ENCODE assay signal across 26 mouse cellular contexts in genomic region chr13:92806785-92807184, GRCm38 (mm10). TPM values are rescaled to one million over a fixed set of nuclear protein-coding genes. Genes with fewer than 3 reads are reported as not detected.
"Had no signal": no experiment of that assay in that cellular context is flagged by ENCODE, and none has a peak within 500 bp of the region (broad histone marks: within the 10 kb centered on the region; RNA-seq: fewer than 3 reads in every experiment).

No protein-coding gene starts in this region.

- H3K9ac ChIP-seq: embryonic facial prominence, embryonic 12.5 days; embryonic facial prominence, embryonic 13.5 days; embryonic facial prominence, embryonic 15.5 days; forebrain, embryonic 12.5 days; forebrain, embryonic 13.5 days; forebrain, embryonic 15.5 days; forebrain, postnatal 0 days had no signal

- H3K4me1 ChIP-seq: embryonic facial prominence, embryonic 10.5 days; embryonic facial prominence, embryonic 12.5 days; embryonic facial prominence, embryonic 15.5 days; forebrain, embryonic 13.5 days; forebrain, embryonic 15.5 days had no signal

- H3K36me3 ChIP-seq: embryonic facial prominence, embryonic 10.5 days; embryonic facial prominence, embryonic 12.5 days; embryonic facial prominence, embryonic 13.5 days; embryonic facial prominence, embryonic 15.5 days; forebrain, embryonic 10.5 days; forebrain, embryonic 12.5 days; forebrain, embryonic 15.5 days had no signal

- H3K9me3 ChIP-seq: embryonic facial prominence, embryonic 10.5 days; embryonic facial prominence, embryonic 12.5 days; embryonic facial prominence, embryonic 13.5 days; embryonic facial prominence, embryonic 15.5 days; forebrain, embryonic 10.5 days; forebrain, embryonic 12.5 days; forebrain, embryonic 13.5 days; forebrain, embryonic 15.5 days had no signal

- H3K4me2 ChIP-seq: embryonic facial prominence, embryonic 12.5 days; embryonic facial prominence, embryonic 13.5 days; embryonic facial prominence, embryonic 15.5 days; forebrain, embryonic 12.5 days; forebrain, embryonic 13.5 days; forebrain, embryonic 15.5 days had no signal

- H3K27me3 ChIP-seq: embryonic facial prominence, embryonic 12.5 days; embryonic facial prominence, embryonic 13.5 days; embryonic facial prominence, embryonic 15.5 days; forebrain, embryonic 12.5 days; forebrain, embryonic 13.5 days; forebrain, embryonic 15.5 days had no signal

- DNase-seq: cerebellum, adult 9-10 months; cerebellum, adult 9-11 months; cerebellum, postnatal 10 days; cerebellum, postnatal 14 days; cerebellum, postnatal 25 days; embryo, embryonic 11 days; forebrain, postnatal 0 days; gastrocnemius, adult 2 months; gastrocnemius, postnatal 10 days; gastrocnemius, postnatal 14 days; gastrocnemius, postnatal 25 days; gastrocnemius, postnatal 36 days; heart, adult 11 months; heart, adult 18-20 months; heart, adult 2 months had no signal

- H3K27ac ChIP-seq: embryonic facial prominence, embryonic 10.5 days; embryonic facial prominence, embryonic 12.5 days; embryonic facial prominence, embryonic 13.5 days; embryonic facial prominence, embryonic 15.5 days; forebrain, embryonic 10.5 days; forebrain, embryonic 12.5 days; forebrain, embryonic 13.5 days; forebrain, embryonic 15.5 days; gastrocnemius, adult 2 months; heart, adult 2 months had no signal

- H3K4me3 ChIP-seq: embryonic facial prominence, embryonic 10.5 days; embryonic facial prominence, embryonic 12.5 days; embryonic facial prominence, embryonic 13.5 days; embryonic facial prominence, embryonic 15.5 days; erythroblast, embryonic 14.5 days; forebrain, embryonic 10.5 days; forebrain, embryonic 12.5 days; forebrain, embryonic 13.5 days; forebrain, embryonic 15.5 days; gastrocnemius, adult 2 months; heart, adult 2 months had no signal

RNA-seq across cellular contexts. Expression of gene Thbs4, which starts 12.2 kb away (rescaled TPM):
- total RNA-seq: common myeloid progenitor, adult 5-6 weeks; granulocyte monocyte progenitor cell, adult 5-6 weeks had no signal
- polyA plus RNA-seq: erythroblast, embryonic 14.5 days had no signal
